Mouse (Mus musculus) lung, embryonic 14.5 days (tissue): ENCODE data around the gene Gm20388. TPM values are rescaled to one million over a fixed set of nuclear protein-coding genes. Genes with fewer than 3 reads are reported as not detected.
"Not testable (repeated sequence)": the region's sequence is repeated elsewhere in the genome, so short reads cannot be mapped to it uniquely, and the experiment has no call there.

Source experiments
- ATAC-seq: fragments of 200-750 bp; cut with Nextera tagmentation; 2 replicates; pipeline ENCODE4 v1.8.0; 2017; ENCODE audit warnings: mild to moderate bottlenecking, moderate TSS enrichment, moderate library complexity; ENCODE audit not compliant: insufficient read depth
- DNase-seq: peaks from one replicate; pipeline ENCODE4 v3.0.0-alpha.2; 2015
- H3K27ac ChIP-seq: fragments of 300-500 bp; sonication (generic); 2 replicates; pipeline ENCODE4 v1.5.1; 2014; ENCODE audit warnings: low read depth, mild to moderate bottlenecking, moderate library complexity
- H3K27me3 ChIP-seq: fragments of 300-500 bp; sonication (generic); 2 replicates; pipeline ENCODE4 v1.6.1; 2014; ENCODE audit warnings: low read length, control low read depth; ENCODE audit not compliant: insufficient read depth
- H3K36me3 ChIP-seq: fragments of 300-500 bp; sonication (generic); 2 replicates; pipeline ENCODE4 v1.6.1; 2014; ENCODE audit warnings: control low read depth; ENCODE audit not compliant: insufficient read depth
- H3K4me1 ChIP-seq: fragments of 300-500 bp; sonication (generic); 2 replicates; pipeline ENCODE4 v1.6.1; 2014; ENCODE audit warnings: antibody characterized with exemption, control low read depth; ENCODE audit not compliant: insufficient read depth
- H3K4me2 ChIP-seq: fragments of 300-500 bp; sonication (generic); 2 replicates; pipeline ENCODE4 v1.6.1; 2014; ENCODE audit warnings: mild to moderate bottlenecking
- H3K4me3 ChIP-seq: fragments of 300-500 bp; sonication (generic); 2 replicates; pipeline ENCODE4 v1.5.1; 2014; ENCODE audit warnings: low read depth, low read length
- H3K9ac ChIP-seq: fragments of 300-500 bp; sonication (generic); 2 replicates; pipeline ENCODE4 v1.6.1; 2014
- H3K9me3 ChIP-seq: fragments of 300-500 bp; sonication (generic); 2 replicates; pipeline ENCODE4 v1.6.1; 2016; ENCODE audit warnings: low read depth, low read length, control low read depth
- CTCF ChIP-seq: IDR thresholded peaks from 2 replicates; pipeline ENCODE4 v1.5.1; 2016; ENCODE audit warnings: antibody characterized with exemption, low read depth
- WGBS: fragments of 180-500 bp; shearing (Covaris S2); extraction: QIAGEN DNeasy Blood & Tissue Kit; methylation state at CpG from one replicate; pipeline ENCODE4 v1.1.7; 2014; 5-methylcytosine and 5-hydroxymethylcytosine counted together
- polyA plus RNA-seq: library from polyadenylated mRNA; unstranded; fragments of >200 nt; fragmentation: Nextera tagmentation; extraction: Ambion mirVana; gene quantifications from 2 replicates; pipeline ENCODE4 v1.2.1, GENCODE M21; 2014

Gm20388 gene
- polyA plus RNA-seq, 1 experiment from 2014 or later: not detected

- 81% methylated on average over 15 of the region's 15 CpGs for WGBS
- H3K27me3 ChIP-seq: no peaks in the 10 kb centered on the region
- no peak for TF ChIP-seq CTCF
- H3K4me2 ChIP-seq: no peak overlapping the region
- no peak overlapping the region for H3K4me3 ChIP-seq
- DNase-seq (no peak), ATAC-seq (no peak)
- no peaks in the 10 kb centered on the region for H3K36me3 ChIP-seq
- no peaks in the 10 kb centered on the region for H3K4me1 ChIP-seq
- H3K9me3 ChIP-seq: no peaks in the 10 kb centered on the region
- H3K27ac ChIP-seq: no peak overlapping the region
- H3K9ac ChIP-seq: no peak overlapping the region
Measured at GRCm38 (mm10) chr8:120792710-120793109, 882.1 kb downstream of the Gm20388 start.

- no peak overlapping the region for H3K4me3 ChIP-seq
- no peak overlapping the region for H3K4me2 ChIP-seq
- no peaks in the 10 kb centered on the region for H3K27me3 ChIP-seq
- TF ChIP-seq CTCF: peak; percentile 99
- H3K27ac ChIP-seq: no peak overlapping the region
- no peaks in the 10 kb centered on the region for H3K36me3 ChIP-seq
- H3K9ac ChIP-seq: no peak overlapping the region
- 46% methylated on average over 9 of the region's 9 CpGs for WGBS
- ATAC-seq (peak; percentile 77), DNase-seq (peak; percentile 94)
- no peaks in the 10 kb centered on the region for H3K9me3 ChIP-seq
- no peaks in the 10 kb centered on the region for H3K4me1 ChIP-seq
Measured at GRCm38 (mm10) chr8:120795944-120796635, 885.4 kb downstream of the Gm20388 start.

- H3K4me3 ChIP-seq: no peak overlapping the region
- H3K9ac ChIP-seq: no peak overlapping the region
- DNase-seq: no peak
- WGBS: 58% methylated on average over 9 of the region's 9 CpGs
- no peak for TF ChIP-seq CTCF
- no peaks in the 10 kb centered on the region for H3K4me1 ChIP-seq
- no peak overlapping the region for H3K4me2 ChIP-seq
- H3K27ac ChIP-seq: no peak overlapping the region
- no peaks in the 10 kb centered on the region for H3K9me3 ChIP-seq
- no peak for ATAC-seq
- no peaks in the 10 kb centered on the region for H3K36me3 ChIP-seq
- no peaks in the 10 kb centered on the region for H3K27me3 ChIP-seq
Measured at GRCm38 (mm10) chr8:120797019-120797727, 886.5 kb downstream of the Gm20388 start.

DNA sequence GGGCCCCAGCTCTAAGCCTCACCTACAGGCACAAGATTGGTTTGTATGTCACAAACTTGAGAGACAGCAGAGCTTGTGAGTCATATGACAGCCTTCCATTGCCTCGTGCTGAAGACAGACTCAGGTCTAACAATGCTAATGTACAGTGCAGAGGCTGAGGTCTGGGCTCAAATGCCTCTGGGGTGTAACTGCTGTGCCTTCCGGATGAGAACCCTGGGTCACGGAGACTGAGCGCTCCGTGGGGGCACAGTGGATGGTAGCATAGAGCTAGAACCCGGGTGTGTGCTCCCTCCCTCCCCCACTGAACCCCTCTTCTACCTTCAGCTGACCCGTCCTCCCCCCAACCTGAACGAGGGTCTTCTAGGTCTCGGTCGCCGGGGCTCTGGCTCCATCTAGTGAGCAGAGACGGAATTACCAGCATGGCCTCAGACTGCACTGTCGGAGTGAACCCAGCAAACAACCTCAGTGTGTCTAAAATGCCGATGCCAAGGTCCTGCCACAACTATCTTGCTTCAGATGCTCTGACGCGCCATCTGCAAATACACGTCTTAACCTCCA is 889.7 kb downstream of the Gm20388 start:
- no peak overlapping the region for H3K27ac ChIP-seq
- H3K36me3 ChIP-seq: no peaks in the 10 kb centered on the region
- 4% methylated on average over 17 of the region's 17 CpGs for WGBS
- peak overlapping the region; percentile 39; the same call in 1 of the 2 replicates for H3K4me2 ChIP-seq
- peaks cover 13% of the 10 kb centered on the region for H3K4me1 ChIP-seq
- peak; percentile 94 for TF ChIP-seq CTCF
- ATAC-seq: 0 out of 2 replicates have a peak, but pooled peaks have one; percentile 19
- DNase-seq: peak; percentile 80
- no peaks in the 10 kb centered on the region for H3K9me3 ChIP-seq
- no peaks in the 10 kb centered on the region for H3K27me3 ChIP-seq
- no peak overlapping the region for H3K4me3 ChIP-seq
- no peak overlapping the region for H3K9ac ChIP-seq

DNA sequence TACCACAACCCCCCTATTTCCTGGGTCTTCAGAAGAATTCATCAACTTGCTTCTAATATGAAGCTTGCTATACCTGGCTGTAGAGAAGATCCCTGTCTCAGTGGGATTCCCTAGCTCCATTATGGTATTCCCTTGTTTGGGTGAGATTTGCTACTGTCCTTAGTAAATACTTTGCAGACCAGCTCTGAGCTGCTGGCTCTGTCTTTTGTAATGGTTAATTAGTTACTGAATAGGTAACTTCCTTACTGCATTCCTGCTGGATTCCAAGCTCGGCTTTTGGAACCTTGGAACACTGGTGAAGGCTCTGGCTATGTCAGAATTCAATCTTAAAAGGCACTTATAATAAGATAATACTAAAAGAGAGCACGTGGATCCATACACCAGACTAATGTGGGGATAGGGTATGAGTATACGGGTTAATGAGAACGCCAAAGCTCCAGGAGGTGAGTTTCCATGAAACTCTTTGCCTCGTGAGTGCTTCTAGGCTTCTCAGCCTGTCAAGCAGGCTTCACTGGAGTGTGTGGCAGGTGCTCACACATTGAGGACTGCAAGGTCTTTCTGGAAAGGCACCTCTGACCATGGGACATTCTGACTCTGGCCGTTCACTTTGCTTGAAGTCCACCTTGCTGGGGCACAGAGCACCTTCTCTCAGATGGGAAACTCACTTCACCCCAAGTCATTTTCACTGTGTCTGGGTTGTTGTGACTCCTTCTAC is 893.2 kb downstream of the Gm20388 start:
- not testable (repeated sequence) for H3K27me3 ChIP-seq, DNase-seq, H3K9ac ChIP-seq, H3K9me3 ChIP-seq, H3K4me2 ChIP-seq, ATAC-seq, H3K27ac ChIP-seq, H3K4me3 ChIP-seq, H3K36me3 ChIP-seq
- WGBS: 64% methylated on average over 6 of the region's 6 CpGs
- H3K4me1 ChIP-seq: peaks cover 13% of the 10 kb centered on the region

- DNase-seq (peak; percentile 78), ATAC-seq (peak; percentile 48)
- no peaks in the 10 kb centered on the region for H3K9me3 ChIP-seq
- no peak overlapping the region for H3K4me2 ChIP-seq
- no peak overlapping the region for H3K9ac ChIP-seq
- no peak overlapping the region for H3K4me3 ChIP-seq
- H3K27ac ChIP-seq: no peak overlapping the region
- WGBS: 42% methylated on average over 3 of the region's 3 CpGs
- H3K27me3 ChIP-seq: no peaks in the 10 kb centered on the region
- TF ChIP-seq CTCF: no peak
- H3K4me1 ChIP-seq: peaks cover 13% of the 10 kb centered on the region
- H3K36me3 ChIP-seq: no peaks in the 10 kb centered on the region
Measured at GRCm38 (mm10) chr8:120804741-120805140, 894.1 kb downstream of the Gm20388 start.

DNA sequence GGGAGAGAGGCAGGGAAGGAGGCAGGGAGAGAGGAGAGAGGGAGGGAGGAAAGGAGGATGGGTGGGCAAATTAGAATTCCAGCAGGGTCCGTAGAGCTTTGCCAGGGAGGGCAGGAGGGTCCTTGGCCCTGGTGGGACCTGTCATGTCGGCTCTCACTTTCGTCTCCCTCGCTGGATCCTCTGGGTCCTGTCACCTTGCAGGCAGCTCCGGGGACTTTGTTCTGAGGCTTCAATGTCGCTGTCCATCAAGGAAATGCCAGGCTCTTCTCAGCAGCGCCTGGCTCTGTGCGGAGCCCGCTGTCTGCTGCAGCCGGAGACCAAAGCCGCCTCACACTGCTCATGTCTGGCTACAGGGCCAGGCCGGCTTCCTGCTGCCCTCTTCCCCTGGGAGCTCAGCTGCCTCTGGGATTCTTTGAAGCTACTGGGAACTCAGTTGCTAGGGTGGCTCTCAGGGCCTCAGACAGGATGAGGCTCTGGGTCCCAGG is 896.2 kb downstream of the Gm20388 start:
- TF ChIP-seq CTCF: no peak
- WGBS: 31% methylated on average over 12 of the region's 12 CpGs
- Histone ChIP-seq H3K4me2 (no peak overlapping the region), H3K9ac (no peak overlapping the region), H3K4me1 (peaks cover 13% of the 10 kb centered on the region), H3K36me3 (no peaks in the 10 kb centered on the region), H3K4me3 (no peak overlapping the region), H3K27ac (peak overlapping the region; percentile 71), H3K27me3 (no peaks in the 10 kb centered on the region), H3K9me3 (no peaks in the 10 kb centered on the region)
- peak; percentile 77 for DNase-seq
- ATAC-seq: peak; percentile 71
